Mouse (Mus musculus) C2C12 (cell line): ENCODE data around the gene Os9.

Source experiments
- CTCF ChIP-seq: IDR thresholded peaks from one replicate; pipeline ENCODE4 v1.5.1; 2011; ENCODE audit not compliant: control insufficient read depth, insufficient read depth, insufficient read length
- FOSL1 ChIP-seq: IDR thresholded peaks from one replicate; pipeline ENCODE4 v1.8.0; 2011; ENCODE audit warnings: mild to moderate bottlenecking, low read length; ENCODE audit not compliant: poor library complexity, insufficient read depth, severe bottlenecking
- MYOD1 ChIP-seq: IDR thresholded peaks from one replicate; pipeline ENCODE4 v1.6.1; 2011; ENCODE audit warnings: low read depth; ENCODE audit not compliant: control insufficient read depth, insufficient read length
- MYOG ChIP-seq: IDR thresholded peaks from one replicate; pipeline ENCODE4 v1.6.1; 2011; ENCODE audit not compliant: control insufficient read depth, insufficient read length; ENCODE audit errors: extremely low read depth

DNA sequence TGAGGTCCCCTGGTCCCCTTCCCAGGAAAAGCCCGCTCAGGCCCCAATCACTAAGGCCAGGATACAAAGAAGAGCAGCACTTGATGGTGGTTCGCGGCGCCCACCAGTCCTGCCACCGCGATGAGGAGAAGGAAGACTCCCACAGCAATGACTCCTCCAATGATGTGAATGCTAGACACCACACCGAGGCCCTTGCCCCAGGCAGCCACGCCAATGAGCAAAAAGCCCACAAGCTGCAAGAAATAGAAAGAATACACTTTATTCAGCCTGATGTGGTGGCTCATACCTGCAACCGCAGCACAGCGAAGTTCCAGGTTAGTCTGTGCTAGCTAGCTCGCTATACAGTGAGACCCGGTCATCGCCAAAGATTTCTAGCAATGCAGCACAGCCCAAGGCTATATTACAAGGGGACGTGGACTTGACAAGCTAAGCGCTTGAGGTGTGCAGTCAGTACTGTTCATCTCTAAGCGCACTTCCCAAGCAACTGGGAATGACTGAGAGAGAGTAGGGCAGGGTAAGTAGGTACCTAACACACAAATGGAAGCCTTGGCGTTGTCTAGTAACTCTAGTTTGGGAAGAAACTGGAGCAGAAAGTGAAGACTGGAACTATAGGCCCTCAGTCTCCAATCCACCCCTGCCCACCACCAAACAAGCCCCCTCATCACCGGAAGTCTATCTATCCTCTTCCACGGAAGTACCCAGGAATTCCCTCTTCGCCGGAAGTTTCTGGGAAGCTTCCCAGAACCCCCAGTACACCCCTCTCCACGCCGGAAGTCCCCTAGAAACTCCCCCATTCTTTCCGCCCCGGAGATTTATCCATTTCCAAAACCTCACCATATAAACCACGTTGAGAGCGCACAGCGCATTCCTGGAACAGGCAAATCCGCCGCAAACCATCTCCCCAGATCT is 51.4 kb downstream of the Os9 start:
- no peak for TF ChIP-seq CTCF
- no peak for TF ChIP-seq MYOG
- TF ChIP-seq FOSL1, result no peak
- TF ChIP-seq MYOD1, result no peak
